Mouse (Mus musculus) cerebellum, postnatal 10 days (tissue): ENCODE measurements around the gene Itgb1bp2.

ENCODE experiments used
- DNase-seq, 2 experiments: peaks; one replicate each; pipeline ENCODE4 v3.0.0; 2021; ENCODE audit warnings: mixed read lengths in 2 of 2

Itgb1bp2 gene

GRCm38 (mm10) chrX:101448886-101449475, at the start of gene Itgb1bp2:
Itgb1bp2 (plus strand) TSS chrX:101449088.
- no peak for DNase-seq

GRCm38 (mm10) chrX:101418946-101419724, 29.8 kb upstream of the Itgb1bp2 start:
- DNase-seq, result peak; percentile 84

GRCm38 (mm10) chrX:101419725-101420699, 28.9 kb upstream of the Itgb1bp2 start:
- peak; percentile 91 to 95 for DNase-seq

- peak in 1 of 2 experiments; percentile 6 for DNase-seq
These were observed 28.2 kb upstream of the Itgb1bp2 start, which contains the start of gene Zmym3 for GRCm38 (mm10) chrX:101420700-101421095. Zmym3 (minus strand) TSS chrX:101420849.

- peak; percentile 17 to 21 for DNase-seq
These were observed 25.4 kb upstream of the Itgb1bp2 start for GRCm38 (mm10) chrX:101423462-101423861.

GRCm38 (mm10) chrX:101427774-101428173, 21.1 kb upstream of the Itgb1bp2 start:
- peak; percentile 16 to 32 for DNase-seq

GRCm38 (mm10) chrX:101428785-101429141, 20.1 kb upstream of the Itgb1bp2 start:
- DNase-seq, result peak; percentile 22 to 42

- DNase-seq, result peak; percentile 92 to 96
These were observed 19.5 kb upstream of the Itgb1bp2 start, which contains the start of gene Nono for GRCm38 (mm10) chrX:101429142-101429949. Nono (plus strand) TSS chrX:101429318.

- peak in 1 of 2 experiments; percentile 37 for DNase-seq
These were observed 18.9 kb upstream of the Itgb1bp2 start for GRCm38 (mm10) chrX:101429976-101430375.

- no peak for DNase-seq
These were observed 2.3 kb downstream of the Itgb1bp2 start for GRCm38 (mm10) chrX:101451147-101451546.

GRCm38 (mm10) chrX:101451591-101451990, 2.7 kb downstream of the Itgb1bp2 start:
- no peak for DNase-seq

GRCm38 (mm10) chrX:101472202-101472601, 23.3 kb downstream of the Itgb1bp2 start:
- DNase-seq, result no peak

- DNase-seq, result no peak
These were observed 32.9 kb downstream of the Itgb1bp2 start for GRCm38 (mm10) chrX:101481604-101482350.

GRCm38 (mm10) chrX:101486487-101487152, 37.7 kb downstream of the Itgb1bp2 start:
- DNase-seq, result peak; percentile 78 to 80
